8 mouse cellular contexts compared by ENCODE assay signal in genomic region chr17:72889556-72890397, GRCm38 (mm10). TPM values are rescaled to one million over a fixed set of nuclear protein-coding genes. Genes with fewer than 3 reads are reported as not detected.
DNase-seq lines count a peak whose midpoint lies in the region; ATAC-seq lines count a peak whose summit lies in the region.

No protein-coding gene starts in this region.

- H3K36me3 ChIP-seq in embryonic facial prominence, embryonic 11.5 days (replicated peaks; ENCODE audit: control insufficient read depth, insufficient read depth, low read depth, low read length) = no peaks in the 10 kb centered on the region
- H3K36me3 ChIP-seq in heart, embryonic 10.5 days = no peaks in the 10 kb centered on the region
- H3K36me3 ChIP-seq in limb, embryonic 10.5 days = no peaks in the 10 kb centered on the region
- no peaks in the 10 kb centered on the region for H3K36me3 ChIP-seq in stomach, embryonic 16.5 days (ENCODE audit: control insufficient read depth, insufficient read depth, low read length)

- peak; percentile 52; the same call in 1 of the 2 replicates for ATAC-seq in embryonic facial prominence, embryonic 11.5 days (replicated peaks; ENCODE audit: insufficient number of reproducible peaks, low FRiP score, low TSS enrichment, low read depth)
- peak; percentile 47; the same call in 1 of the 2 replicates for ATAC-seq in stomach, embryonic 16.5 days (ENCODE audit: insufficient read depth, low FRiP score)

- H3K9ac ChIP-seq in embryonic facial prominence, embryonic 11.5 days (replicated peaks; ENCODE audit: low read length) = no peak overlapping the region
- no peak overlapping the region for H3K9ac ChIP-seq in stomach, embryonic 16.5 days (ENCODE audit: low read length)

- H3K27ac ChIP-seq in embryonic facial prominence, embryonic 11.5 days (replicated peaks; ENCODE audit: low read depth, low read length) = no peak overlapping the region
- peak overlapping the region; percentile 64; the same call in 1 of the 2 replicates for H3K27ac ChIP-seq in heart, embryonic 10.5 days
- H3K27ac ChIP-seq in limb, embryonic 10.5 days = no peak overlapping the region
- no peak overlapping the region for H3K27ac ChIP-seq in stomach, embryonic 16.5 days (ENCODE audit: low read length)

- no peaks in the 10 kb centered on the region for H3K9me3 ChIP-seq in embryonic facial prominence, embryonic 11.5 days (replicated peaks; ENCODE audit: control insufficient read depth, low read length)
- H3K9me3 ChIP-seq in heart, embryonic 10.5 days = no peaks in the 10 kb centered on the region
- no peaks in the 10 kb centered on the region for H3K9me3 ChIP-seq in limb, embryonic 10.5 days (replicated peaks)
- H3K9me3 ChIP-seq in stomach, embryonic 16.5 days (replicated peaks; ENCODE audit: control insufficient read depth, low read length) = no peaks in the 10 kb centered on the region

- H3K4me2 ChIP-seq in embryonic facial prominence, embryonic 11.5 days (ENCODE audit: low read depth, low read length) = no peak overlapping the region
- no peak overlapping the region for H3K4me2 ChIP-seq in stomach, embryonic 16.5 days (ENCODE audit: low read depth, low read length)

- peak; percentile 72 to 75 for DNase-seq in B cell, adult 2 months
- DNase-seq in adrenal gland, postnatal 14 days = peak; percentile 72
- peak; percentile 86 for DNase-seq in embryonic facial prominence, embryonic 11.5 days (ENCODE audit: low spot score)
- DNase-seq in heart, embryonic 10.5 days (ENCODE audit: low spot score) = peak; percentile 78
- DNase-seq in kidney, adult 8-10 months = peak; percentile 40 to 71
- peak; percentile 59 for DNase-seq in limb, embryonic 10.5 days (ENCODE audit: low spot score)
- peak; percentile 85 for DNase-seq in naive thymus-derived CD4-positive, alpha-beta T cell, adult 2 months (ENCODE audit: low read depth)

- no peaks in the 10 kb centered on the region for H3K27me3 ChIP-seq in embryonic facial prominence, embryonic 11.5 days (ENCODE audit: control insufficient read depth, insufficient read depth, low read length)
- H3K27me3 ChIP-seq in heart, embryonic 10.5 days (ENCODE audit: insufficient read depth, poor library complexity, severe bottlenecking) = no peaks in the 10 kb centered on the region
- no peaks in the 10 kb centered on the region for H3K27me3 ChIP-seq in limb, embryonic 10.5 days (ENCODE audit: low read depth, poor library complexity, severe bottlenecking)
- no peaks in the 10 kb centered on the region for H3K27me3 ChIP-seq in stomach, embryonic 16.5 days (ENCODE audit: control insufficient read depth, insufficient read depth, low read length)

- no peak overlapping the region for H3K4me3 ChIP-seq in embryonic facial prominence, embryonic 11.5 days (ENCODE audit: low read depth, low read length)
- no peak overlapping the region for H3K4me3 ChIP-seq in heart, embryonic 10.5 days
- H3K4me3 ChIP-seq in limb, embryonic 10.5 days = no peak overlapping the region
- H3K4me3 ChIP-seq in stomach, embryonic 16.5 days (replicated peaks; ENCODE audit: low read length) = no peak overlapping the region

- H3K4me1 ChIP-seq in embryonic facial prominence, embryonic 11.5 days (ENCODE audit: control insufficient read depth, insufficient read depth, low read length) = peaks cover 2% of the 10 kb centered on the region; the same call in 1 of the 2 replicates
- peaks cover 14% of the 10 kb centered on the region for H3K4me1 ChIP-seq in heart, embryonic 10.5 days
- peaks cover 10% of the 10 kb centered on the region for H3K4me1 ChIP-seq in limb, embryonic 10.5 days
- no peaks in the 10 kb centered on the region for H3K4me1 ChIP-seq in stomach, embryonic 16.5 days (ENCODE audit: control insufficient read depth, insufficient read depth, low read length)

- WGBS in embryonic facial prominence, embryonic 11.5 days = 10% methylated on average over 19 of the region's 20 CpGs
- WGBS in heart, embryonic 10.5 days = 19% methylated on average over 20 of the region's 20 CpGs
- 20% methylated on average over 20 of the region's 20 CpGs for WGBS in limb, embryonic 10.5 days
- WGBS in stomach, embryonic 16.5 days = 24% methylated on average over 20 of the region's 20 CpGs

RNA-seq across cellular contexts. Expression of gene Lbh, which starts 28.3 kb away (rescaled TPM):
- total RNA-seq in adrenal gland, postnatal 14 days (2021) = 41.7 and 53.4 TPM in 2 replicates
- 4.7 and 4.9 TPM in 2 replicates for polyA plus RNA-seq in embryonic facial prominence, embryonic 11.5 days (2014; fragmentation: Nextera tagmentation; extraction: Ambion mirVana)
- 10.8 and 15.4 TPM in 2 replicates for polyA plus RNA-seq in heart, embryonic 10.5 days (2016; fragmentation: Nextera tagmentation; extraction: Ambion mirVana)
- 1.9 and 2.0 TPM in 2 replicates for polyA plus RNA-seq in limb, embryonic 10.5 days (2016; fragmentation: Nextera tagmentation; extraction: Ambion mirVana)
- polyA plus RNA-seq in stomach, embryonic 16.5 days (2015; fragmentation: Nextera tagmentation; extraction: Ambion mirVana) = 3.9 and 4.2 TPM in 2 replicates

RNA-seq across cellular contexts. Expression of gene Ypel5, which starts 53.5 kb away (rescaled TPM):
- total RNA-seq in adrenal gland, postnatal 14 days (2021) = 57.1 and 58.6 TPM in 2 replicates
- polyA plus RNA-seq in embryonic facial prominence, embryonic 11.5 days (2014; fragmentation: Nextera tagmentation; extraction: Ambion mirVana) = 47.9 and 53.8 TPM in 2 replicates
- polyA plus RNA-seq in heart, embryonic 10.5 days (2016; fragmentation: Nextera tagmentation; extraction: Ambion mirVana) = 34.7 and 44.9 TPM in 2 replicates
- 15.2 and 26.7 TPM in 2 replicates for polyA plus RNA-seq in limb, embryonic 10.5 days (2016; fragmentation: Nextera tagmentation; extraction: Ambion mirVana)
- 44.3 and 45.8 TPM in 2 replicates for polyA plus RNA-seq in stomach, embryonic 16.5 days (2015; fragmentation: Nextera tagmentation; extraction: Ambion mirVana)
